Mouse (Mus musculus) lung, embryonic 16.5 days (tissue): ENCODE results near the gene Aebp1. TPM values are rescaled to one million over a fixed set of nuclear protein-coding genes. Genes with fewer than 3 reads are reported as not detected.

Experiments used
- ATAC-seq: fragments of 200-750 bp; cut with Nextera tagmentation; 2 replicates; pipeline ENCODE4 v1.8.0; 2017; ENCODE audit warnings: low read depth, mild to moderate bottlenecking, moderate library complexity
- H3K27ac ChIP-seq: fragments of 300-500 bp; sonication (generic); 2 replicates; pipeline ENCODE4 v1.5.1; 2014; ENCODE audit warnings: mild to moderate bottlenecking, control low read depth, low read length
- H3K27me3 ChIP-seq: fragments of 300-500 bp; sonication (generic); 2 replicates; pipeline ENCODE4 v1.6.1; 2014; ENCODE audit warnings: low read depth, low read length, mixed read lengths; ENCODE audit not compliant: control insufficient read depth, insufficient read depth
- H3K36me3 ChIP-seq: fragments of 300-500 bp; sonication (generic); 2 replicates; pipeline ENCODE4 v1.6.1; 2014; ENCODE audit warnings: low read length; ENCODE audit not compliant: control insufficient read depth, insufficient read depth
- H3K4me1 ChIP-seq: fragments of 300-500 bp; sonication (generic); replicated peaks from 2 replicates; pipeline ENCODE4 v1.6.1; 2014; ENCODE audit warnings: low read length, mixed read lengths; ENCODE audit not compliant: control insufficient read depth, insufficient read depth
- H3K4me2 ChIP-seq: fragments of 300-500 bp; sonication (generic); 2 replicates; pipeline ENCODE4 v1.6.1; 2014; ENCODE audit warnings: low read depth, low read length, control low read depth
- H3K4me3 ChIP-seq: fragments of 300-500 bp; sonication (generic); 2 replicates; pipeline ENCODE4 v1.5.1; 2014; ENCODE audit warnings: mild to moderate bottlenecking, low read length, control low read depth
- H3K9ac ChIP-seq: fragments of 300-500 bp; sonication (generic); 2 replicates; pipeline ENCODE4 v1.6.1; 2014; ENCODE audit warnings: low read length, control low read depth
- H3K9me3 ChIP-seq: fragments of 300-500 bp; sonication (generic); 2 replicates; pipeline ENCODE4 v1.6.1; 2016; ENCODE audit warnings: low read length; ENCODE audit not compliant: control insufficient read depth
- WGBS: fragments of 180-500 bp; shearing (Covaris S2); extraction: QIAGEN DNeasy Blood & Tissue Kit; methylation state at CpG from one replicate; pipeline ENCODE4 v1.1.7; 2014; 5-methylcytosine and 5-hydroxymethylcytosine counted together
- polyA plus RNA-seq: library from polyadenylated mRNA; unstranded; fragments of >200 nt; fragmentation: Nextera tagmentation; extraction: Ambion mirVana; gene quantifications from 2 replicates; pipeline ENCODE4 v1.2.1, GENCODE M21; 2015

Gene Aebp1
- polyA plus RNA-seq, 1 experiment from 2014 or later: 35.1 TPM

- WGBS: 19% methylated on average over 10 of the region's 10 CpGs
These were observed 36.1 kb downstream of the Aebp1 start for GRCm38 (mm10) chr11:5897839-5898238.

GRCm38 (mm10) chr11:5898531-5898930, 36.8 kb downstream of the Aebp1 start, which contains the start of gene Myl7:
Myl7 (minus strand) TSS chr11:5898782.
- ATAC-seq: peak; percentile 41; the same call in 1 of the 2 replicates

More at GRCm38 (mm10) chr11:5897839-5898238, 36.1 kb downstream of the Aebp1 start:
- H3K4me1 ChIP-seq: peaks cover 17% of the 10 kb centered on the region
- no peaks in the 10 kb centered on the region for H3K36me3 ChIP-seq
- H3K27ac ChIP-seq: no peak overlapping the region
- no peak overlapping the region; the same call in 1 of the 2 replicates for H3K9ac ChIP-seq
- no peaks in the 10 kb centered on the region for H3K9me3 ChIP-seq
- ATAC-seq: peak; percentile 27; the same call in 1 of the 2 replicates
- peaks cover 2% of the 10 kb centered on the region for H3K27me3 ChIP-seq
- no peak overlapping the region; the same call in 1 of the 2 replicates for H3K4me3 ChIP-seq
- H3K4me2 ChIP-seq: peak overlapping the region; percentile 34

GRCm38 (mm10) chr11:5899286-5899685, 37.5 kb downstream of the Aebp1 start:
- Histone ChIP-seq H3K4me2 (no peak overlapping the region), H3K9ac (no peak overlapping the region), H3K4me1 (peaks cover 17% of the 10 kb centered on the region), H3K9me3 (no peaks in the 10 kb centered on the region), H3K27ac (no peak overlapping the region), H3K27me3 (peaks cover 2% of the 10 kb centered on the region), H3K4me3 (no peak overlapping the region), H3K36me3 (no peaks in the 10 kb centered on the region)
- ATAC-seq: no peak
- WGBS: 96% methylated on average over 10 of the region's 10 CpGs

More at GRCm38 (mm10) chr11:5898531-5898930, 36.8 kb downstream of the Aebp1 start, which contains the start of gene Myl7:
- peak within 1 kb of the TSS; percentile 34 for H3K4me2 ChIP-seq
- no peaks in the 10 kb centered on the region for H3K36me3 ChIP-seq
- no peak within 1 kb of the TSS; the same call in 1 of the 2 replicates for H3K4me3 ChIP-seq
- 47% methylated on average over 5 of the region's 5 CpGs for WGBS
- H3K9ac ChIP-seq: peak within 1 kb of the TSS; percentile 18; the same call in 1 of the 2 replicates
- peaks cover 2% of the 10 kb centered on the region for H3K27me3 ChIP-seq
- no peak within 1 kb of the TSS for H3K27ac ChIP-seq
- H3K9me3 ChIP-seq: no peaks in the 10 kb centered on the region
- peaks cover 17% of the 10 kb centered on the region for H3K4me1 ChIP-seq

- peak overlapping the region; percentile 62 for H3K9ac ChIP-seq
- H3K9me3 ChIP-seq: no peaks in the 10 kb centered on the region
- no peak overlapping the region for H3K27ac ChIP-seq
- H3K4me1 ChIP-seq: peaks cover 17% of the 10 kb centered on the region
- H3K36me3 ChIP-seq: no peaks in the 10 kb centered on the region
- no peak for ATAC-seq
- peak overlapping the region; percentile 76 for H3K4me2 ChIP-seq
- H3K27me3 ChIP-seq: peaks cover 2% of the 10 kb centered on the region
- WGBS: 27% methylated on average over 3 of the region's 3 CpGs
- peak overlapping the region; percentile 49; the same call in 1 of the 2 replicates for H3K4me3 ChIP-seq
These were observed 39.6 kb downstream of the Aebp1 start for GRCm38 (mm10) chr11:5901320-5901719.

- Histone ChIP-seq H3K27me3 (peaks cover 2% of the 10 kb centered on the region), H3K27ac (no peak overlapping the region), H3K4me3 (peak overlapping the region; percentile 49), H3K4me2 (peak overlapping the region; percentile 76), H3K9ac (peak overlapping the region; percentile 62), H3K36me3 (no peaks in the 10 kb centered on the region), H3K4me1 (peaks cover 17% of the 10 kb centered on the region), H3K9me3 (no peaks in the 10 kb centered on the region)
- 2% methylated on average over 32 of the region's 32 CpGs for WGBS
- ATAC-seq: peak; percentile 71
These were observed 40.2 kb downstream of the Aebp1 start for GRCm38 (mm10) chr11:5901950-5902349.

- Histone ChIP-seq H3K4me1 (peaks cover 17% of the 10 kb centered on the region), H3K36me3 (no peaks in the 10 kb centered on the region), H3K9ac (peak overlapping the region; percentile 62), H3K27ac (no peak overlapping the region), H3K4me2 (peak overlapping the region; percentile 76), H3K4me3 (peak overlapping the region; percentile 49), H3K9me3 (no peaks in the 10 kb centered on the region), H3K27me3 (peaks cover 2% of the 10 kb centered on the region)
- 24% methylated on average over 6 of the region's 6 CpGs for WGBS
- peak; percentile 31; the same call in 1 of the 2 replicates for ATAC-seq
These were observed 40.6 kb downstream of the Aebp1 start for GRCm38 (mm10) chr11:5902390-5902789.

GRCm38 (mm10) chr11:5903844-5904243, 42.1 kb downstream of the Aebp1 start:
- no peak overlapping the region for H3K9ac ChIP-seq
- H3K36me3 ChIP-seq: no peaks in the 10 kb centered on the region
- H3K27ac ChIP-seq: no peak overlapping the region
- H3K27me3 ChIP-seq: peaks cover 2% of the 10 kb centered on the region
- H3K4me1 ChIP-seq: peaks cover 9% of the 10 kb centered on the region
- no peaks in the 10 kb centered on the region for H3K9me3 ChIP-seq
- H3K4me2 ChIP-seq: no peak overlapping the region
- no peak for ATAC-seq
- 74% methylated on average over 2 of the region's 2 CpGs for WGBS
- no peak overlapping the region for H3K4me3 ChIP-seq

GRCm38 (mm10) chr11:5904357-5904756, 42.6 kb downstream of the Aebp1 start:
- peaks cover 9% of the 10 kb centered on the region for H3K4me1 ChIP-seq
- H3K4me3 ChIP-seq: no peak overlapping the region
- 64% methylated on average over 19 of the region's 19 CpGs for WGBS
- H3K9ac ChIP-seq: no peak overlapping the region
- no peaks in the 10 kb centered on the region for H3K9me3 ChIP-seq
- H3K27me3 ChIP-seq: peaks cover 2% of the 10 kb centered on the region
- H3K36me3 ChIP-seq: no peaks in the 10 kb centered on the region
- H3K27ac ChIP-seq: no peak overlapping the region
- ATAC-seq: no peak
- H3K4me2 ChIP-seq: no peak overlapping the region

- Histone ChIP-seq H3K27ac (no peak overlapping the region), H3K4me1 (peaks cover 9% of the 10 kb centered on the region), H3K9ac (no peak overlapping the region), H3K36me3 (no peaks in the 10 kb centered on the region), H3K4me3 (no peak overlapping the region), H3K9me3 (no peaks in the 10 kb centered on the region), H3K27me3 (peaks cover 2% of the 10 kb centered on the region), H3K4me2 (no peak overlapping the region)
- no peak for ATAC-seq
- 86% methylated on average over 6 of the region's 6 CpGs for WGBS
These were observed 43.1 kb downstream of the Aebp1 start for GRCm38 (mm10) chr11:5904871-5905270.
